Mouse (Mus musculus): ENCODE data around the gene Nub1.
"Not testable (repeated sequence)": the region's sequence is repeated elsewhere in the genome, so short reads cannot be mapped to it uniquely, and the experiment has no call there.

Nub1 gene

DNA sequence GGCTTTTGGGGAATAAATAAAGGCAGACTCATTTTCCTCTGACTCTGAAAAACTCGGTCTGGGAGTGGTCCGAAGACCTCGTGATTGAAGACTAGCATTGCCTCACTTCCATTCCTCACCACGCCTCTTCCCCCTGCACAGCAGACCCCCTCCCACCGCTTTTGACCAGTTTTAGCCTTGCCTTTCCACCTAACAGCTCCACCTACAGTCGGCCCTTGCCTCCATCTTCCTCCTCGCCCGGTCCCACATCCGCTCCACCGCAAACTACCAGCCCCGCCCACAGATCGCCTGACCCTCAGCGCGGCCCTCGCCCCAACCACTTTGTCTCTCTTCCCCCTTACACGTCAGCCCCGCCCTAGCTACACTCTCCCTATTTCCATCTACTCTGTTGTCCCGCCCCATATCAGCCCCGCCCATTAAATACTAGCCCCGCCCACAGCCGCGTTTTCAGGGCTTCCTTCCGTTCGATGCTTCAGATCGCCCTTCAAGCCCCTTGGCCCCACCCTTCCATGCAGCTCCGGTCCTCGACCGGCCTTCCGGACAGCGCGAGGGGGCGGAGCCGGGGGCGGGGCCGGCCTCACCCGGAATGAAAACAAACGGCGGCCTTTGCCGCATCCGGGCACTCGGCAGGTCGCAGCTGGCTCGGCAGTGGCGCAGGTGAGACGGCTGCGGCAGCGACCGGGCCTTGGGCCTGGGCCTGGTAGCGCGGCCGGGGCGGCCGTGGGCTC, at the start of gene Nub1:
Nub1 (plus strand) TSS at position 167 of the 728 bp plus-strand sequence.
- DNase-seq = peak; percentile 100

DNA sequence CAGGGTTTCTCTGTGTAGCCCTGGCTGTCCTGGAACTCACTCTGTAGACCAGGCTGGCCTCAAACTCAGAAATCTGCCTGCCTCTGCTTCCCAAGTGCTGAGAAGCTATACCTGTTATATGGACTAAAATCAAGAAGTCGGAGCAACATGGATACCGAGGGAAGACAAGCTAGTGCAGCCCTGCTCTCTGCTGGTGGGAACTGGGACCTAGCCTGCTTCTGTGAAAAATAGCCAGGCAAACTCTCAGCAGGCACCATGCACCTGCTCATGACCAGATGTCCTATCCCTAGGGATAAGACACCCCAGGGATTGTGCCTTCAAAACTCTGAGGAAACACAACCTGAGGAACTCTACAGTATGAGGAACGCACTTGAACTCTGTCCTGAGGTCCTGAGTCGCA, 48.3 kb upstream of the Nub1 start:
- no peak for DNase-seq

DNA sequence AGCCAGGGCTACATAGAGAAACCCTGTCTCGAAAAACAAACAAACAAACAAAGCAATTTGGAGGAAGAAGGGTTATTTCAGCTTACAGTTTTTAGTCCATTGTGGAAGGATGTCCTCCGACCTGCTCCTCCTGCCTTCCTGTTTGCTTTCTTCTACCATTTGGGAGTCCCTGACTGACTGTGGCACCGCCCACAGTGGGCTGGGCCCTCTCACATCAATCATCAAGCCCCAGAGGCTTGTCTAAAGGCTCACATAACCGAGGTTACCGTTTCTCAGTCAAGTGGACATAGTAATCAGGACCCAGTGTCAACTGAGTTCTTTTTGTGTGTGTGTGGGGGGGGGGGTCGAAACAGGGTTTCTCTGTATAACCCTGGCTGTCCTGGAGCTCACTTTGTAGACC, 47.2 kb upstream of the Nub1 start:
- no peak for DNase-seq

DNA sequence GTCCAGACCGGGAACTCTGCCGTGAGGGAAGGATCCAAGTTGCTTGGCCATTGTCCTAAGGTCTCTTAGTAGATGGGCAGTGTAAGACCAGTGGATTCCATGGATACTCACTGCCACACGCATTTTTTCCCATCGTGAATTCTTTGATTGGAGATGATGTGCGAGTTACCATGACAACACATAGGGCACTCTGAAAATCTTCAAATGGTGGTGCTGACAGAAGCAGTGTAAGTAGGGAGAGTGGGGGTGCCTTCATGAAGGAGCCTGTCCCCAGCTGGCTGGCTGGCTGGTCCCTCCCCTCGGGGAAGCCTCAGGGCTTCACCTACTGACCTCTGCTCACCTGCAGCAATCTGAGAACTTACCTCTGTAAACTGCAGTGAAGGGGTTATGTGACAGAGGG, 46.3 kb upstream of the Nub1 start:
- DNase-seq = no peak

DNA sequence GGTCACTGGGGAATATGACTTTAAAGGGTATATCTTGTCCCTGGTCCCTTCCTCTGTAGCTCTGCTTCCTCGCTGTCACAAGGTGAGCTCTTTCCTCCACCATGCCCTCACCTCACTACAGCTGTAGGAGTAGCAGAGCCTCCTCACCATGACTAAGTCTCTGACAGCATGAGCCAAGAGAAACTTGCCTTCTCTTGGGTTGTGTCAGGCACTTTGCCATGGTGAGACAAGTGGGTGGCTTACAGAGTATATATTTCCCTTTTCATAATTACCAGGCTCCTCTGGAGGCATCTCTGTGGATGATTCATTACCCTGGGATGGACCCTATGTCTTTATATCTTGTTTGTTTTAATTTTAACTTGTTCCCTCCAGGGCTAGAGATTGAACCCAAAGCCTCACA, 39.9 kb upstream of the Nub1 start:
- no peak for DNase-seq

DNA sequence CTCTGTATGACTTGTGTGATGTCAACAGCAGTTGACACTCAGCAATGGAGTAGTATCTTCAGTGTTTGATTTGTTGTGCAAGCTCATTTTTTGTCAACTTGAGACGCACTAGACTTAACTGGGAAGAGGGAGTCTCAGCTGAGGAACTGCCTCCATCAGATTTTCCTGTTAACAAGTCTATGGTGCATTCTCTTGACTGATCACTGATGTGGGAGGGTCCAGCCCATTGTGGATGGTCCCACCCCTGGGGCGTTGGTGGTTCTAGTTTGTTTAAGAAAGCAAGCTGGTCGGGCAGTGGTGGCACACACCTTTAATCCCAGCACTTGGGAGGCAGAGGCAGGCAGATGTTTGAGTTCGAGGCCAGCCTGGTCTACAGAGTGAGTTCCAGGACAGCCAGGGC, 36.1 kb upstream of the Nub1 start:
- DNase-seq = no peak

DNA sequence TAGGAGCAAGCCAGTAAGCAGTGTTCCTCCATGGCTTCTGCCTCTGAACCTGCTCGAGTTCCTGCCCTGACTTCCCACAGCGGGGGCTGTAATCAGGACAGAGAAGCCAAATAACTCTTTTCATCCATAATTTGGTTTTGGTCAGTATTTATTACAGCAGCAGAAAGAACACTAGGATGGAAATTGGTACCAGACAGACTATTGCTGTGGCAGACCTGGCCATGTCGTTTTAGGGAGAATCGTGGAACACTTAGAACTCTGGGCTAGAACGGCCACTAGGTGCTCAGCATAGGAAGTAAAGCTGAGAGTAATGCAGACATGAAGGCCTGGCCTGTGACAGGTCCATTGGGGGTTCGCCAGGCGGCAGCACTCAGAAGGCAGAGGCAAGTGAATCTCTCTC, 35.6 kb upstream of the Nub1 start:
- no peak for DNase-seq

DNA sequence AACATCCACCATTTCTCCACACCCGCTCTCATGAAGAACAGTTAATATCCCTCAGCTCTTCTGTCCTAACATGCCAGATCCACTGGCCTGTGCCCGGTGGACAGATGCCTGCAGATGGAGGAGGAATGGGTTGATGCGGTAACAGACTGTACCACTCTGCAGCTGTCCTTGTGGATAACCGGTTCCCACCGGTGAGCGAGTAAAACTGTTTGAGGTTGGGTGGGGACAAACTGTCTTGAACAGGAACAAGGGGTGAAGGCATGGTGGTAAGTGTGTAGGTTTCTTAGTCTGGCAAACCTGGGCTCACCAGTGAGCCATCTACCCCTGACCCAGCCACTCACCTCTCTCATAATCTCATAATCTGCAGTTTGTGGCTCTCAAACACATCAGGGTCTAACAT, 34.0 kb upstream of the Nub1 start:
- no peak for DNase-seq

DNA sequence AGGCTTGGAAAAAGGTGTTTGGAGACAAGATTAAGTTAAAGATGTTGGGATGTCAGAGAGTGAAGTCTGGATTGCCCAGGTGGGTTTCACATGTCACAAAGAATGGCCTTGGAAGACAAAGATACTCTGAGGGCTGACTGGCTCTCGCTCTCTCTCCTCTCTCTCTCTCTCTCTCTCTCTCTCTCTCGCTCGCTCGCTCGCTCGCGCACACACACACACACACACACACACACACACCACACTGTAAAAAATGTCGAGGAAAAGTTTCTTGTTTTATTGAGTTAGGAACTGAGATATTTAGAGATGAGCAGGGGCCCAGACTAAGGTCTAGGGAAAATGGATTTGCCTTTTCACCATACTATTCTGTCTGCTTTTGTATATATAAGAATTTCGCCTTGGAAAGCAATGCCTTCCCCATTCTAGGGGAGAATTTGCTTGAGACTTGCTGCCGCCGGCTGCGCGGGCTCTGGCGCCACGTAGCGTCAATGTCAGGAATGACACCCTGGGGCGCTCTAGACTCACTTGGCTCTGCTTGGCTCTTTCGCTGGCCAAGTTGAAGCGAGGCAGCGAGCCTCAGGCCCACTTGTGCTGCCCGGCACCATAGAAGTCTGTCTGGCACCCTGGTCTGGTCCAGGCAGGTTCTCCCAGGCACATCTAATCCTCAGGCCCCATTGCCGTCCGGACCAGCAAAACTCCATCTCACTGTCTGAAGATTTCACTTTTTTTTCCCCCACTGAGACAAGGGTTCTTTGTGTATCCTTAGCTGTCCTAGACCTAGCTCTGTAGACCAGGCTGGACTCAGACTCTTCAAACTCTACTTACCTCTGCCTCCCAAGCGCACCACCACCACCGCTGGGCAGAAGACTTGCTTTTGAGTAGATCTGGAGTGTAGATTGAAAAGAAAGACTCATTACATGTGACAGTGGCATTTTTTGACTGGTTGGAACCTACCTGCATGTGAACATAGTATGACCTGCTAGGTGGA, 33.3 kb upstream of the Nub1 start:
- DNase-seq = peak; percentile 74

DNA sequence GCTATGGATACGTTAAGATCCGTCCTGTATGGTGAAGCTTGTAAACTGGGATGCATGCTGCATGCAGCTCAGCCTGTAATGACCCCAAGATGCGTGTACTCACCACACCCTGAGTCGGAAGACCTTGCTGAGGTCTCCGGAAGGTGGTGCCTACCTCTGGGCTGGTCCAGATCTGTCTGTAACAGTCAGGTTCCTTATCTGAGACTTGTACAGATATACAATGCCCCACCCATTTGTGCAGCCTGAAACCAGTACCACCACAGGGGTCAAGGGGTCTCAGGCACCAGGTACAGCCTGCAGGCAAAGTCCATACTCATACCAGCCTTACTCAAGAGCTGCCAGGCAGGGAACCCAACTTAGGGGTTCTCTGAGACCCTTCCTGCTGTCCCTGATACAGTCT, 32.6 kb upstream of the Nub1 start:
- DNase-seq = no peak

DNA sequence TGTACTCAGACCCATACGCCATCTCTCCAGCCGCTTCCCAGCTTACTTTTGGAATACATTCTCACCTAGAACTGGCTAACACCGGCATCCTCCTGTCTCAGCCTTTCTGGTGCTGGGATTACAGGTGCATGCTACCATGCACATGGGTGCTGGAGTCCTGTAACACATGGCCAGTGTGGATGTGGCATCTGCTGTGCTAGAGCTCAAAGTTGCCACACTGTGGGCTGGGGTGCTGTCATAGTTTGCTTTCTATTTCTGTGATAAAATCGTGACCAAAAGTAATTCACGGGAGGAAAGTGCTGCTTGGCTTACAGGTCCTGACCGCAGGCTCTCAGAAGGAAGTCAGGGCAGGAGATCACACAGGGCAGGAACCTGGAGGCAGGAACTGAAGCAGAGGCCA, 30.8 kb upstream of the Nub1 start:
- no peak for DNase-seq

DNA sequence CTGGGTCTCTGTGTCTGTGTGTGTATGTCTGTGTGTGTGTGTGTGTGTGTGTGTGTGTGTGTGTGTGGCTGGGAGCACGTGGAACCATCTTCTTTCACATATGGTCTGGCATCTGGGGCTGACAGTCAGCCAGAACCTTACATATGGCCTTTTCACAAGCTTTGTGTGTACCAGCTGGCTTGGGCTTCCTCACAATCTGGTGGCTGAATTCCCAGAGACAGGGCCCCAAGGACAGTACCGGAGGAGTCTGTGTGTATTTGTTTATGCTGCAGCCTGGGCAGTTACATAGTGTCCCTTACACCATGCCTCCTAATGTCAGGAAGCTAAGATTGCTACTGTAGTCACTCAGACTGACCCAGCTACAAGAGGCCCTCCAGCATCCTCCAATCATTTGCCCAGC, 28.2 kb upstream of the Nub1 start:
- no peak for DNase-seq

DNA sequence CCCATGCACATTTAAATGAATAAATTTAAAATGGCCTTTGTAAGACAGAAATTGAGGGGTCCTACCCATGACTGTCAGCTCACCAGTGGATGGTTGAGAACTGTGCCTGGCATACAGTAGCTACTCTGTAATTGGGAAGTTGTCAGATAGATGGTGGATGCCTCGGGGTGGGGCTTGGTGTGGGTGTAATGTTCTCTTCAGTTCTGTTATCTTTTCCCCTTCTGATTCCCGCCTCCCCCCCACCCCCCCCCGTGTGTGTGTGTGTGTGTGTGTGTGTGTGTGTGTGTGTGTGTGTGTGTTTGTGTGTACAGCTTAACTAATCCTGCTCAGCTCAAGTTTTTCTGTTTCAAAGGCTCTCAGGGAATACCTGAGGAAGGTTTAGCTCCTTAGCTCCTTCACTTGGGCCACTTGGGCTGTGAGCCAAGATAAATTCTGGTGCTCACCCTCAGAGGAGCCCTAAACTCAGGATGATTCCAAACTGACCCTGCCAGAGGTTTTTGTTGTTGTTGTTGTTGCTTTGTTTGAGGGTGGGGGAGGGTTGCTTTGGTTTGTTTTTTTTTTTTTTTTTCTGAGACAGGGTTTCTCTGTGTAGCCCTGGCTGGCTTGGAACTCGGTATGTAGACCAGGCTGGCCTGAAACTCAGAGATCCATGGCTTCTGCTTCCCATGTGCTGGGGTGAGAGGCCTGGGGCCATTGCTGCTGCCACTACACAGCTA, 25.5 kb upstream of the Nub1 start:
- no peak for DNase-seq

DNA sequence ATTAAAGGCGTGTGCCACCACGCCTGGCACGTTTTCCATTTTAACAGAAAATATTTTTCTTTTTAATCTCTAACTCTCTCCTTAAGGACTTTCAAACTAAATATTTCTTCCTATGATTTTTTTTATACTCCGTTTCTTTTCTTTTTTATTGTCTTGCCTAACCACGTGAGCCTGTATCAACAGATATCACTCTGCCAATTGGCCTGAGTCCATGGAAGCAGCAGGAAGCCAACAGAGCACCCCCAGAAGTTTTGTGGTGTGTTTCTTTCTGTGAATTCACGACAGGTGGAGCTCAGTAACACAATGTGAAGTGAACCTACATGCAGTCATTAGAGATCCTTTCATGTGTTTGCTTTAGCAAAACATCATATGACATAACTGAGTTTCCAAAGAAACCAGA, 23.9 kb upstream of the Nub1 start:
- no peak for DNase-seq

DNA sequence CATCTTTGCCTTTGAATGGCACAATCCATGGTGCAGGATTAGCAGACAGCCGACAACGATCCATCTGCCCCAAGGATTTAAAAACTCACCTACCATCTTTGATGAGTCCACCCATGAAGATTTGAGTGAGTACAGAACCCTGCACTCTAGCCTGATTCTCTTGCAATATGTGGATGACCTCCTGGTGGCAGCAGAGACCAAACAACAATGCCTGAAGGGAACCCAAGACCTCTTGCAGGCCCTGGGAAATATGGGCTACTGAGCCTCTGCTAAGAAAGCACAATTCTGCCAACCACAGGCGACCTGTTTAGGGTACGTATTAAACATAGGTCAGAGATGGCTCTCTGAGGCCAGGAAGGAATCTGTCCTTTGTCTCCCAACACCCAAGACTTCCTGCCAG, 11.1 kb upstream of the Nub1 start:
- DNase-seq = peak; percentile 65

DNA sequence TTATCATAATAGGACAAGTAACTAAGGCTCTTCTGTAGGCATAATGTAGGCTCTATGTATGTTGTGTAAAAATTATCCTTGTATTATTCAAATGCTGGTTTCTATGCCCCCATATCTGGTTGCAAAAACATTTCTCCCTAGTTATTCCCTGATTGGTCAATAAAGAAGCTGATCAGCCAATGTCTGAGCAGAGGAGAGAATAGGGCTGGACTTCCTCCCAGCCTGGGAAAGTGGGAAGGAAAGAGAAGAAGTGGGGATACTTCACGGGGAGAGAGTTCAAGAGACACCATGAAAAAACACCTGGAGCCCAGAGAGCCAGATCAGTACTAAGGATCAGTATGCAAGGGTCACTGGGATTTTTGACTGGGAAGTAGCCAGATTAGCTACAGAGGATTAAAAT, 3.9 kb upstream of the Nub1 start:
- no peak for DNase-seq

DNA sequence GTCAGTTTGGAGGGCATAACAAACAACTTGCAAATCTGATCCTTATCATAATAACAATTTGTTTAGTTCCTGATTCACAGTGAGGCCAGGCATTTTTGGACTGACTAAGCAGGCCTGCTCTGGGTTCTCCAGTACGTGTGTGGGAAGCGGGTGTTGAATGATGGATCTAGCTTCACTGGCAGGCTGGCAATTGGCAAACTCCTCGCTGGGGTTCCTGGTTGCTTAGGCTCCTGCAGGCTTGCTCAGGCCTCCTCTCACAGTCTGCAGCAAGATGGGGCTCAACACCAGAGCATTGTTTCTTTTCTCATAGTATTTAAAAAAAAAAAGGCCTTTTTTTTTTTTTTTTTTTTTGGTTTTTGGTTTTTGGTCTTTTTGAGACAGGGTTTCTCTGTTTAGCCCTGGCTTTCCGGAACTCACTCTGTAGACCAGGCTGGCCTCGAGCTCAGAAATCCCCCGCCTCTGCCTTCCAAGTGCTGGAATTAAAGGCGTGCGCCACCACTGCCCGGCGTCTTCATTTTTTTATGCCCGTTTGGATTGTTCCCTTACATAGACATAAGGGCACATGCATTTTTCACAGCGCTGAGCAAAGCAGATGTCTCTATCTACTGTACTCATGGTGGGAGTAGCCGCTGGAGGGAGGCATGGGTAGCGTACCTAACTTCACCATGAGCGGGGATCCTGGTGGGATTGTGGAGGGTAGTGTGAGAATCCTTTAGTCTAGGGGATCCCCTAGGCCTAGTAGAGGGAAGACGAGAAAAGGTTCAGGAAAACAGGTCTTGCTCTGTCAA, 560 bp upstream of the Nub1 start:
- peak; percentile 36 for DNase-seq

DNA sequence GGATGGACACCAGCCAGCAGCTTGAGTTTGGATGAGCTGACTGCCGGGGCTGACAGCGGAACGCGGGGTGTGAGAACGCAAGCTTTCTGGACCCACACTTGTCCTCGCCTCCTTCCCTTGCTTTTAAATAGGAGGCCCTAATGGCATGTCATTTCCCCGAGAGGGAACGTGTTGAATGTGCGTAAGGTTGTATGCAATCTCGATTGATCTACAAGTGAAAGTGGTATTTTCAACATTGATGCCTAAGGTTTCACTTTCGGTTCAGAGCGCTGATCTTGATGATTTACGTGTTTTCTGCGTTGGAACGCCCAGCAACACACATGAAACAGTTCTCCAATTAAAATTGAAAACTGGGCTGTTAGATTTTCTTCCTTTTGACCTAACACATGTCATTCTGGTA, 844 bp downstream of the Nub1 start:
- no peak for DNase-seq

DNA sequence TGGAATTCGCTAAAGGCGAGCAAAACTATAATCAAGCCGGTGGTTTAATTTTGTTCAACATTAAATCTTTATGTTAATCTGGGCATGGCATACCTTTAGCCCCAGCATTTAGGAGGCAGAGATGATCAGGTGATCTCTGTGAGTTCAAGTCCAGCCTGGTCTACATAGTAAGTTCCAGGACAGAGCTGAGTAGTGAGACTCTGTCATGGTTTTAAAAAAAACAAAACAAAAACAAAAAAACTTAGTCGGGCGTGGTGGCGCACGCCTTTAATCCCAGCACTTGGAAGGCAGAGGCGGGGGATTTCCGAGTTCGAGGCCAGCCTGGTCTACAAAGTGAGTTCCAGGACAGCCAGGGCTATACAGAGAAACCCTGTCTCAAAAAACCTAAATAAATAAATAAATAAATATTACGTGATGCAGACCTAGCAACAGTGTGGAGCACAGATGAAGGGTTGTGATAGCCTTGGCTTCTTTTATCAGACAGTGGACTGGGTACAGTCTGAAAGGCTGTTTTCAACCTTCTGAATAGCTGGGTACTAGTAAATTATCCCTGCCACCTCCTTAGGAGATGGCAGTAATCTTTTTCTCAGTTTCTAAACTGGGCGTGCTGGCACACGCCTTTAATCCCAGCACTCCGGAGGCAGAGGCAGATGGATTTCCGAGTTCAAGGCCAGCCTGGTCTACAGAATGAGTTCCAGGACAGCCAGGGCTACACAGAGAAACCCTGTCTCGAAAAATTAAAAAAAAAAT, 1.5 kb downstream of the Nub1 start:
- DNase-seq = not testable (repeated sequence)

DNA sequence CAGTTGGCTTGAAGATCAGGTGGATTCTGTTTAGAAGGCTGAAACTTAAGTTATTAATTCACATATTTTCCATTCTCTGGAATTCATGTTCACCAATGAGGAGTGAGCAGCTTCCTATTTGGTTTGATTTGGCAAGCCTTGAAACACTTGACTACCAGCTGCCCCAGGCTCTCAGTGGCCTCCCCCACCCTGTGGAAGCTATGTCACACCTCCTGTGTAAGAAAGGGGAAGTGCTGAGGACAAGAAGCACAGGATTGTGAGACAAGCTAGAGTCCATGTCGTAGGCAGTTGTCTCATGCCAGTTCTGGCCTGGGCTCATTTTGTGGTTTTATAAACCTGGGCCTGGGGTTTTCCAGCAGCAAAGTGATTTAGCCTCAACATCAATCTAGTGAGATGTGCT, 2.4 kb downstream of the Nub1 start:
- peak; percentile 34 for DNase-seq

DNA sequence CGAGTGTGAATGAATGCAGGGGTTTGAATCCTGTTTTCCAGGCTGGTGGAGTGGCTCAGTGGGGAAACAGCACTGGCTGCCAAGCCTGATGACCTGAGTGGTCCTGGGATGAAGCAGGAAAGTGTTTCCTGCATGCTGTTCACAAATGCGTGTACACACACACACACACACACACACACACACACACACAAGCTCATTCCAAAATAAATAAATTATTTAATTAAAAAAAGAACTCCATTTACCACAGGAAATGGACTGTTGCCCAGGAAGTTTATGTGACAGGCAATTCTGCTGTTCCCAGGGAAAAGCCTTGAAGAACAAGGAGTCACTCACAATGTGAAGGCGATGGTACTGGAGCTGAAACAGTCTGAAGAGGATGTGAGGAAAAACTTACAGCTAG, 11.4 kb downstream of the Nub1 start:
- no peak for DNase-seq

DNA sequence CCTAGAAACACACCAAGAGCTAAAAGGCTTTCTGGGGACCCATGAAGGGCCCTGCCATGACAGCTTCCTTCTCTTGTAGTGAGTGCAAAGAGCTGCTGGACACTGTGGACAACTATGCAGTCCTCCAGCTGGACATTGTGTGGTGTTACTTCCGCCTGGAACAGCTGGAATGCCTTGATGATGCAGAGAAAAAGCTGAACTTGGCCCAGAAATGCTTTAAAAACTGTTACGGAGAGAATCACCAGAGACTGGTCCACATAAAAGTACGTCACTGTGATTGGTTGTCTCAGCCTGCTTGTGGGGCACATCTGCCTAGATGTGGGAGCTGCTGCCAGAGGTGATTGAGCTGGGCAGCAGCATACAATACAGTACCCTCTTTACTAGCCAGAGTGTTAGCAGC, 15.9 kb downstream of the Nub1 start:
- no peak for DNase-seq
